Mouse (Mus musculus) cerebellum, adult 11-12 months (tissue): ENCODE measurements at regions not wholly inside any gene's neighbourhood (a gene's known extent, or its start where the extent isn't known, plus 50 kb on each side); places are given as distances from the start of the nearest gene placed in this dataset.

Experiments
- DNase-seq: peaks from one replicate; pipeline ENCODE4 v3.0.0; 2022

DNA sequence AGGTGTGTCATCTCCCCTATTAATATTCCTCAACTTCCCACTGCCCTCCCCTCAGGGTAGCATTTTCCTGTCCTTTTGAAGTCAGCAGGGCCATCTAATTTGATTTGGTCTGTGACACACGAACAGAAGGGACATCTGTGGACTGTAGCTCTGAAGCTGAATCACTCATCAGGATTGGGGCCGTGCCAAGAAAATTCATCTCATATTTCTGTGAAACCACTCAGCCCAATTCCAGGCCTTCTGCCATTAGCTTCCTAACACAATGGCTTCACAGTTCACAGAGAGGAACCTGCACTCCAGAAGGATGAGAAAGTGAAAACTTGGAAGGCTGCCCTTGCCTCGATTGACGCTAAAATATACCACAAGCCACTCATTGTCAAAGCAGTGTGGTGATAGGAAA, 86.1 kb downstream of the Abhd5 start:
- no peak for DNase-seq

GRCm38 (mm10) chr9:122446387-122447105, 95.1 kb downstream of the Abhd5 start:
- no peak for DNase-seq

DNA sequence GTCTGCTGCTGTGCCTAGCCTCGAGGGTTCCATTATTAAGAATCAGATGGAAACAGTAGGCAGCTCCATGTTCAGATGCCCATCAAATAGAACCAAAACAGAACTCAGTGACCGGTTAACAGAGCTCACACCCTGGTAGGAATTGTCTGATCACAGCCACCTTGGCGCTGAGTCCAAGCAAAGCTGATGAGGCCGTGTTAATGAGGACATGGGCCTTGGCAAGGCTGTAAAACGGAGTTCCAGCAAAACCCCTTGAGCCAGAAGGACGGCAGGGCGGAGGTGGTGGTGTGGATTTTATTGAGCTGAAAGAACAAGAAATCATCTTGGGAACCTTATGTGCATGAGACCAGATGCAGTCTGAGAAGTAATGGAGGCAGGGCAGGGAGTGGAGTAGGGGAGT, 96.2 kb downstream of the Abhd5 start:
- no peak for DNase-seq

DNA sequence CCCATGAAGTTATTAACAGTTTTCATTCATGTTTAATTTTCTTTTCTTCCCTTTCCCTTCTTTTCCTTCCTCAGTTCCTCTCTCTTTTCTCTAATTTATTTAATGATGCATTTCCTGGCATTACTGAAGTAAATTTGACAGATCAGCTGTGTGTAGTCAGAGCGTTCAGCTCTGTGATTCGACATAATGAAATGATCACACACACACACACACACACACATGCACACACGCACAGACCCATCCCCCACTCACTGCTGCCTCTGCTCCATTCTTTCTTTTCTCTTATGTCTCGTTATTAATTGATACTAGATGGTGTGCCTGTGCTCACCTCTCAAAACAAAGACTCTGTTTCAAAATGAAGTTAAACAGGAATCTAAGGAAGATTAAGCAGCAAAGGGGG, 96.9 kb downstream of the Abhd5 start:
- no peak for DNase-seq

- DNase-seq = no peak
Observed at GRCm38 (mm10) chr9:122450524-122450923, 99.1 kb downstream of the Abhd5 start.

- no peak for DNase-seq
Observed at GRCm38 (mm10) chr9:122455301-122455700, 103.9 kb downstream of the Abhd5 start.

- DNase-seq = no peak
Observed at GRCm38 (mm10) chr9:122455779-122456178, 104.4 kb downstream of the Abhd5 start.

GRCm38 (mm10) chr9:122459491-122459890, 108.1 kb downstream of the Abhd5 start:
- DNase-seq = no peak

- no peak for DNase-seq
Observed at GRCm38 (mm10) chr9:122471539-122471938, 120.1 kb downstream of the Abhd5 start.

- no peak for DNase-seq
Observed at GRCm38 (mm10) chr9:122476356-122476755, 124.9 kb downstream of the Abhd5 start.

- DNase-seq = no peak
Observed at GRCm38 (mm10) chr9:122487001-122487400, 135.6 kb downstream of the Abhd5 start.

DNA sequence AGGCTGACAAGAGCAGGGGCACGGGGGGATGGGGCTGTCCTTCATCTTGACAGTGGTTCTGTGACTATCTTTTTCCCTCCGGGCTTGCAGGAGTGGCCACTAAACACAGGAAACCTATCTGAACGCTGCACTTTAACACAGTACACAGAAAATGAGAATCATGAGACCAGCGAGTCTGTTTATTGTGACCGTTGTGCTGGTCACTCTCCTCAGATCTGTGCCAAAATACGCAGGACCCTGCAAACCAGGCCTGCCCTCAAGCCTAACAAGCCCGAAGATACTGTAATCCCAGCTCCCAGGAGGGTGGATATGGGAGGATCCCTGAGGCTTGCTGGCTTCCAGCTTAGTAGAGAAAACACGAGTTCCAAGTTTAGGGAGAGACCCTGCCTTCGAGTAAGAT, 143.3 kb downstream of the Abhd5 start:
- DNase-seq = no peak

DNA sequence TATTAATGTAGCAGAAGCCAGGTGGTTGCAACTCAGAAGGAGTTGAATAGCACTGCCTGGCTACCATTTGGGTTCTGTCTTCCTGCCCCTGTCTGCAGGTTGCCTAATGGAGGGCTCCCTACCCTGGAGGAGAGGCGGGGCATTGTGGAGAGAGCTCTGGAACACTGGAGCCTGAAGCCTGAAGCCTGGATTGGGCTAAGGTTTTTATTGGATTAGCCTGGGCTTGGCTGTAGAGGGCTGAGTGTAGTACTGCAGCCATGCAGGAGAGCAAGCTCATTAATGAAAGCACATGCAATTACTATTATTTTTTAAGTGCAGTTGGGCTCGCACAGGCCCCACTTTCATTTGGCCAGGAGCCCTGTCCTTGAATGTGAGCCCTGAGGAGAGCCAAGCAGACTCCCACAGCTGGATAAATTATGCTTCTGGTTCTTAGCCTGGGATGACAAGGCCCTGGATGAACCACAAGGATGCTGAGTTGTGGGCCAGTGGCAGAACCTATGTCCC, 145.1 kb downstream of the Abhd5 start:
- DNase-seq = no peak

DNA sequence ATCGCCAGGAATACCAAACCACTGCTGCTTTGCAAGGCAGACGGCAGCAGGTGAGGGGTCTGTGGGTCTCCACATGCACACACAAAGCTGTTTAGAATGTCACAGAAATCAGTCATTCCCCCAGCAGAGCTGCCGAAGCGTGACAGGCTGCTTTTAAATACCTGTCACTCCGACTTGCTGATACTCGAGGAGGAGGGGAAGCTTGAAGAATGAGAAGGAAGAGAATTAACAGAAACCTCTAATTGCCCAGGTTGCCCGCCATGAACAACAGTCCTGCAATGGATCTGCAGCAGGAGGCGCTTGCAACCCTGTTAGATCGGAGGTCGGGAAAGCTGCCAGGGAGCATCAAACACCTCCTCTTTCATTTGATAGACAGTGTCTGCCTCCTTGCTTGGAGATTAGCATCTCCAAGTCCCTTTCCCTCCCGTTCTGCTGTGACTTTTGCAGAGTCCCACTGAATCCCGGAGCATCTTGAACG, 150.5 kb downstream of the Abhd5 start:
- DNase-seq = no peak

DNA sequence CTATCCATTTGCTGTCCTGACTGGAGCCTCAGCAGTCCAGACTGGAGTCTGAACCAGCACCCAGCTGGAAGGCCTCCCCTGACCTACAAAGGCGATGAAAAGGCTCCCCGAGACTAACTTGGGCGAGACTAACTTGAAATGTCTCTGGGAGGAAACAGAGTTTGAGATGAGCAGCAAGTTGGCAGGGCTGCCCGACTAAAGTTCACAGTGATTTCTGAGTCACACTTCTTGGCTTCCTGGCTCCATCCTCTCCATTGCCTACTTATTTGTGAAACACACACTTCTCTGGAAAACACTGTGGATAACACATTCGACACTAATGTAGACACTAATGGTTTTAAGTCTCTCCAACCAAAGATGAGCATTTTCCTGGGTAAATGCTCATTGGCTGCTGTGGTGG, 170.2 kb downstream of the Abhd5 start:
- no peak for DNase-seq

DNA sequence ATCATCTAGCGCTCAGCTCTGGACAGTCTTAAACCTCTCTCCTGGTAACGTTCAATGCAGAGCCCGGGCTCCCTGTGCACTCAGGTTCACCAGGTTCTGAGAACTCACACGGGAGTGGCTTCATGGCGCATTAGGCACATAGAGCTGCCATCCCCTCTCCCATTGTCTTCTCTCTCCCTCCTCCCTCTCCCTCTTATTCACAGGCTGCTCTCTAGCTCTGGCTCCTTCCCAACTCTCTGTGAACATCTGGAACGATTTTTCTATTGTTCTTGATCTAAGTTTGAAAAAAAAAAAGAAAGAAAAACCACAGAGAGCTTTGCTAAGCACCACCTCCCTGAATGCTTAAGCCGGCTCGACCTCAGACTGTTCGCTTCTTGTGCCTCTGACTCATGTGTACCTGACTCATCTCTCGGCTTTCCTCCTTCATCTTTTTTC, 174.2 kb downstream of the Abhd5 start:
- DNase-seq = no peak

GRCm38 (mm10) chr9:122528267-122528666, 176.9 kb downstream of the Abhd5 start:
- DNase-seq = no peak

DNA sequence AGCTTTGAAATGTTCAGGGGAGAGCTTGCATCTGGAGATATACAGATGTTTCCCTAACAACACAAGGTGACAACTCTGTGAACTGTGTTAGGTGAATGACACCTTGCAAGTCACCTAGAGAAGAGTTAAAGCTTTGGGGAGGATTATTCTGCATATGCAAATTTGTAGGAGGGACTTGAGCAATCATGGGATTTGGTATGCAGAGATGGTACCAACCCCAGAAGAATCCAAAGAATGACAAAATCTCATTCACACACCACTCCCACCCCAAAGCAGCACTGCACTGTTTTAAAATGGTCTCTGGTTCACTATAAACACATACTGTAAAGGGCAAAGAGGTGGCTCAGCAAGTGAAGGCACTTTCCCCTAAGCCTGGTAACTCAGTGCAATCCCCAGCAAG, 178.3 kb downstream of the Abhd5 start:
- no peak for DNase-seq

GRCm38 (mm10) chr9:122531806-122532205, 180.4 kb downstream of the Abhd5 start:
- DNase-seq = peak; percentile 37

DNA sequence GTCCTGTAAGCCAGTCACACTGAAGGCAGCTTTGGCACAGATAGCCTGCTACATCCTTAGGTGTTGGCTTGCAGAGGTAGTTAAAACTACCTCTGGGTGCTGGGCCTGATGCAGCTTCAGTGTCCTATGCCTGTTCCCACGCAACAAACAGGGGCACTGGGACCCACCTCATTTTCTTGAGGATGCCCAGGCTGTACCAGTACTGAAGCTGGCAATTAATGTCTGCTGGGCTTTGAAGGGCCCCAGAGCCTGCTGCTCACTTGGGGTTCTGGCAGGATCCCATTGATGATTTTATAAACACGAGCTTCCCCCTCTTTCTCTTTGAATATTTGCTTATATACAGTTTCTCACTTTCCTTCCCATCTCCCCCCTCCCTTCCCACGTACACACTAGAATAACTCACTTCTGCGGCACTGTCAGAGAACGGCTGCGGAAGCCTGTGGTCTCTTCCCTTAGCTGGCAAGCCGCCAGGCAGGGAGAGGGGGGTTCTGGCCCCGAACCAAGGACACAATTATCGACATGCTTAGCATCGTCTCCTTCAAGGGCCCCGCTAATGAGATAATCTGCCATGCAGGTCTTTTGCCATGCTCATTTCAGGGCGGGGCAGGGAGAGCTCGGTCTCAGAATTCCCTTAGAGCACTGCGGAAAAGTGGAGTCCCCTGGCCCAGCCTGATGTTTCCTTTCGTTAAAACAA, 182.9 kb downstream of the Abhd5 start:
- no peak for DNase-seq

GRCm38 (mm10) chr9:122534965-122535364, 183.6 kb downstream of the Abhd5 start:
- DNase-seq = no peak

DNA sequence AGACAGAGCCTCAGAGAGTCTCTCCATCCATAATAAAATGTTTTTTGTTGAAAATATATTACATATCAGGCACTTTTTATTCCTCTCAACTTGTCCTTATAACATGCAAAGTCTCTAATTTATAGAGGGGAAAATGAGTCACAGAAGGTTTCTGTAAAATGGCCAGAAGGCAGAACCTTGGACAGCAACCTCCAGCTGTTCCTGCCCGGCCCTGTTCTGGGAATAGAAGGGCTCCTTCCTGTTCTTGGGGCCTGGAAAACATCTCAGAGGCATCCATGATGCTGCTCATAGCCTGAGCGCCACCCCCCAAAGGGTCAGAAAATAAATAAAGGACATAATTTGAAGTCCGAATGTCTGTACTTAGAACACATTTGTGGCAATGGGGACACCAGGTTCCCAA, 188.7 kb downstream of the Abhd5 start:
- DNase-seq = no peak

GRCm38 (mm10) chr9:122556051-122556450, 191.1 kb upstream of the Topaz1 start:
- no peak for DNase-seq

DNA sequence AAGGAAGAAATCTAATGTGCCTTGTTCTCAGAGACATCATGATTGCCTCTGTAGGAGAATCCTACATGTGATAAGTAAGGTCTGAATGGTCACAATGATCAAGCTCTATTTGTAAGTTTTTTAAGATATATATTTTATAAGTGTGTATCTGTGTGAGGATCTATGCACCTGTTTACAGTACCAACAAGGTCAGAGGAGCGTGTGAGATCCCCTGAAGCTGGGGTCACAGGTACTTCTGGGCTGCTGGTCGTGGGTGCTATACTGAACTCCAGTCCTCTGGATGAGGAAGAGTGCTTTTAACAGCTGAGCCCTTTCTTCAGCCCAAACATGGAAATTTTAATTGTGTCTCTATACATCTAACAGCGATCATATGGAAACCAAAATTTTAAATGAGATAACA, 181.1 kb upstream of the Topaz1 start:
- no peak for DNase-seq
